Mouse (Mus musculus) heart, adult 2 months (tissue): ENCODE measurements around the gene Mob2. TPM values are rescaled to one million over a fixed set of nuclear protein-coding genes. Genes with fewer than 3 reads are reported as not detected.

Experiments
- DNase-seq, 2 experiments: peaks; one replicate each; pipeline ENCODE4 v3.0.0; 2021
- H3K27ac ChIP-seq: fragments of 200-600 bp; 2 replicates; pipeline ENCODE4 v1.8.1; 2022
- H3K27me3 ChIP-seq: fragments of 200-500 bp; 2 replicates; pipeline ENCODE4 v1.6.1; 2012; ENCODE audit warnings: mild to moderate bottlenecking, low read length, inconsistent platforms, mixed read lengths; ENCODE audit not compliant: control insufficient read depth, insufficient read depth
- H3K36me3 ChIP-seq: fragments of 200-500 bp; 2 replicates; pipeline ENCODE4 v1.6.1; 2012; ENCODE audit warnings: low read length, inconsistent platforms; ENCODE audit not compliant: control insufficient read depth, insufficient read depth
- H3K4me1 ChIP-seq: fragments of 200-500 bp; 2 replicates; pipeline ENCODE4 v1.6.1; 2011; ENCODE audit warnings: low read length; ENCODE audit not compliant: control insufficient read depth, insufficient read depth
- H3K4me3 ChIP-seq: fragments of 200-600 bp; 2 replicates; pipeline ENCODE4 v1.8.1; 2022
- H3K79me2 ChIP-seq: fragments of 200-500 bp; replicated peaks from 2 replicates; pipeline ENCODE4 v1.6.1; 2012; ENCODE audit warnings: mild to moderate bottlenecking, inconsistent platforms, low read length, moderate library complexity, mixed read lengths; ENCODE audit not compliant: control insufficient read depth, insufficient read depth
- H3K9ac ChIP-seq: fragments of 200-500 bp; 2 replicates; pipeline ENCODE4 v1.6.1; 2012; ENCODE audit warnings: low read depth, mild to moderate bottlenecking, control low read depth, inconsistent platforms, low read length, mixed read lengths
- CTCF ChIP-seq: fragments of 200-600 bp; IDR thresholded peaks from 2 replicates; pipeline ENCODE4 v1.8.1; 2022; ENCODE audit warnings: antibody characterized with exemption, mild to moderate bottlenecking, moderate library complexity
- EP300 ChIP-seq: fragments of 200-500 bp; IDR thresholded peaks from 2 replicates; pipeline ENCODE4 v1.6.1; 2011; ENCODE audit warnings: low read depth, low read length, control low read depth; ENCODE audit not compliant: insufficient read depth
- POLR2A ChIP-seq: fragments of 200-500 bp; IDR thresholded peaks from 2 replicates; pipeline ENCODE4 v1.6.1; 2011; ENCODE audit warnings: mild to moderate bottlenecking, low read depth, low read length, control low read depth; ENCODE audit not compliant: insufficient read depth
- WGBS: fragments of 180-500 bp; shearing (Covaris S2); methylation state at CpG from one replicate; pipeline ENCODE4 v1.1.7; 2018; 5-methylcytosine and 5-hydroxymethylcytosine counted together
- intact Hi-C: fragments of 180-260 bp; cut with DNase I; formaldehyde crosslinking; loops from one replicate; pipeline ENCODE4 v1.15.1; 2025
- polyA plus RNA-seq: library from polyadenylated mRNA; depleted of rRNA; stranded (reverse); fragments of >200 nt; gene quantifications from 2 replicates; pipeline ENCODE4 v1.2.3, GENCODE M21; 2012
- total RNA-seq, 2 experiments: library from RNA; stranded (reverse); gene quantifications; 2 replicates each; pipeline ENCODE4 v1.2.3; 2021

Mob2 gene
- total and polyA plus RNA-seq, 3 experiments: 41.9 to 44.8 (median 44.5) TPM

GRCm38 (mm10) chr7:142050536-142050935, 10.3 kb downstream of the Mob2 start:
- Histone ChIP-seq H3K79me2 (peaks cover 25% of the 10 kb centered on the region), H3K36me3 (peaks cover 32% of the 10 kb centered on the region), H3K4me3 (no peak overlapping the region), H3K4me1 (peaks cover 14% of the 10 kb centered on the region), H3K27ac (no peak overlapping the region), H3K27me3 (no peaks in the 10 kb centered on the region), H3K9ac (no peak overlapping the region)
- TF ChIP-seq CTCF: no peak
- DNase-seq: no peak
- intact Hi-C loops: no loop called here

- TF ChIP-seq POLR2A: no peak
- no peak for TF ChIP-seq CTCF
- no peak for TF ChIP-seq EP300
- intact Hi-C loops: no loop called here
- DNase-seq: no peak
- H3K4me1 ChIP-seq: peaks cover 21% of the 10 kb centered on the region
- 68% methylated on average over 1 of the region's 1 CpGs for WGBS
- H3K27ac ChIP-seq: peak overlapping the region; percentile 30
- H3K4me3 ChIP-seq: no peak overlapping the region
- no peaks in the 10 kb centered on the region for H3K27me3 ChIP-seq
- peaks cover 32% of the 10 kb centered on the region for H3K36me3 ChIP-seq
- no peak overlapping the region for H3K9ac ChIP-seq
- H3K79me2 ChIP-seq: peaks cover 20% of the 10 kb centered on the region
These were observed 14.9 kb downstream of the Mob2 start for GRCm38 (mm10) chr7:142045932-142046331.

DNA sequence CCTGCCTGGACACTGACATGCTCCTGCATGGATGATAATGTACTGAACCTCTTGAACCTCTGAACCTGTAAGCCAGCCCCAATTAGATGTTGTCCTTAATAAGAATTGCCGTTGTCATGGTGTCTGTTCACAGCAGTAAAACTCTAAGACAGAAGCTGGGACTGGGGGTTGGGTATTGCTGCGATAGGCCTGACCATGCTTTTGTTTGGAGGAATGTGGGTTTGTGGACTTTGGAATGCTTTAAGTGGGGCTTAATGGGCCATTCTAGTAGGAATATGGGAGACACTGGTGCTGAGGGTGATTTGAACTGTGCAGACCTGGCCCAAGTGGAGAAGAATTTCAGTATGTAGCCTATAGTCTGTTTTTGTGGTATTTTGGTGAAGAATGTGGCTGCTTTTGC, 15.5 kb downstream of the Mob2 start:
- WGBS: 85% methylated on average over 2 of the region's 2 CpGs

GRCm38 (mm10) chr7:142040756-142041155, 20.1 kb downstream of the Mob2 start:
- TF ChIP-seq EP300: peak; percentile 93
- TF ChIP-seq CTCF: no peak
- peak; percentile 29; the same call in 1 of the 2 replicates for TF ChIP-seq POLR2A
- Histone ChIP-seq H3K27me3 (no peaks in the 10 kb centered on the region), H3K4me1 (peaks cover 35% of the 10 kb centered on the region), H3K79me2 (peaks cover 11% of the 10 kb centered on the region), H3K9ac (no peak overlapping the region), H3K4me3 (no peak overlapping the region), H3K36me3 (peaks cover 34% of the 10 kb centered on the region), H3K27ac (peak overlapping the region; percentile 80)
- 49% methylated on average over 3 of the region's 3 CpGs for WGBS
- intact Hi-C loops: no loop called here
- peak in 1 of 2 experiments; percentile 55 for DNase-seq

More for the DNA sequence above, 15.5 kb downstream of the Mob2 start:
- Histone ChIP-seq H3K9ac (no peak overlapping the region), H3K27me3 (no peaks in the 10 kb centered on the region), H3K4me1 (peaks cover 21% of the 10 kb centered on the region), H3K36me3 (peaks cover 28% of the 10 kb centered on the region), H3K27ac (peak overlapping the region; percentile 6), H3K4me3 (no peak overlapping the region), H3K79me2 (peaks cover 16% of the 10 kb centered on the region)
- intact Hi-C loops: no loop called here
- TF ChIP-seq POLR2A: no peak
- no peak for TF ChIP-seq EP300
- TF ChIP-seq CTCF: no peak
- no peak for DNase-seq

- 76% methylated on average over 4 of the region's 4 CpGs for WGBS
- Histone ChIP-seq H3K27me3 (no peaks in the 10 kb centered on the region), H3K36me3 (peaks cover 33% of the 10 kb centered on the region), H3K4me3 (no peak overlapping the region), H3K79me2 (peaks cover 8% of the 10 kb centered on the region; the same call in 1 of the 2 replicates), H3K9ac (no peak overlapping the region), H3K27ac (peak overlapping the region; percentile 15), H3K4me1 (peaks cover 53% of the 10 kb centered on the region)
- DNase-seq: peak; percentile 44 to 53
- intact Hi-C loops: loop anchor here (1.0 kb wide), 1 partner anchor 20 kb away; no protein-coding TSS in a partner anchor
- TF ChIP-seq POLR2A: no peak
- TF ChIP-seq EP300: 0 out of 2 replicates have a peak, but pooled peaks have one; percentile 34
- peak; percentile 98 for TF ChIP-seq CTCF
These were observed 23.2 kb downstream of the Mob2 start for GRCm38 (mm10) chr7:142037553-142038170.

GRCm38 (mm10) chr7:142035048-142035811, 25.6 kb downstream of the Mob2 start:
- intact Hi-C loops: no loop called here
- no peak for DNase-seq
- TF ChIP-seq POLR2A (no peak), CTCF (no peak), EP300 (no peak)
- Histone ChIP-seq H3K4me3 (no peak overlapping the region), H3K9ac (no peak overlapping the region), H3K27me3 (no peaks in the 10 kb centered on the region), H3K4me1 (peaks cover 44% of the 10 kb centered on the region), H3K36me3 (peaks cover 22% of the 10 kb centered on the region), H3K79me2 (peaks cover 8% of the 10 kb centered on the region; the same call in 1 of the 2 replicates), H3K27ac (peak overlapping the region; percentile 73)
- WGBS: 23% methylated on average over 2 of the region's 2 CpGs
